Mouse (Mus musculus): ENCODE results near the gene Cd164l2.

DNA sequence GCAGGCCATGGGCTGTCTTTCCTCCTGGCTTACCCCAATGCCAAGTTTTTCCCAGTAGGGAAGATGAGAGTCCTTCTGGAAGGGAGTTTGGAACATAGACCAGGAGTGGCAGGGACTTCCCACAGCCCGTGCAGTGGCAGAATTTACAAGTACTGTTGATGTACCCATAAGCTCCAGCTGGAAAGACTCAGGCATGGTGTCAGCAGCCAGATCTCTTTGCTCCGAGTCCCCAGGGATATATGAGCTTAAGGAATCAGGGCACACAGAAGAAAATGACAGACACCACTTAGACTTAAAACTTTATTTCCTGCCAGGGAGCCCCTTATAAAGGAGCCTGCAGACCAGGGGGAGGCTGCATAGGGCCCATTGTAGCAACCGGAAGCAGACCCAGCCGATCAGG lies 53.8 kb downstream of the Cd164l2 start:
- no peak for TF ChIP-seq POLR2A (IDR thresholded peaks at IDR 0.05; ENCODE audit: borderline replicate concordance, extremely low read depth, insufficient read depth, insufficient read length, poor library complexity, severe bottlenecking)
- no peak for TF ChIP-seq CTCF (IDR thresholded peaks at IDR 0.05; ENCODE audit: borderline replicate concordance, extremely low read depth, insufficient read depth, insufficient read length)
